Mouse (Mus musculus) G1E (cell line): ENCODE results near the gene Aqp12. TPM values are rescaled to one million over a fixed set of nuclear protein-coding genes. Genes with fewer than 3 reads are reported as not detected.

ENCODE experiments used
- ATAC-seq: 2 replicates; pipeline ENCODE4 v1.8.0; 2016; ENCODE audit warnings: mild to moderate bottlenecking; ENCODE audit not compliant: insufficient number of reproducible peaks, poor library complexity, low FRiP score, severe bottlenecking; ENCODE audit errors: extremely low read depth
- DNase-seq: peaks from one replicate; pipeline ENCODE4 v3.0.0; 2012; ENCODE audit warnings: low spot score
- H3K27me3 ChIP-seq: 2 replicates; pipeline ENCODE4 v1.6.1; 2012; ENCODE audit warnings: mild to moderate bottlenecking, low read length, inconsistent platforms; ENCODE audit not compliant: insufficient read depth
- H3K36me3 ChIP-seq: replicated peaks from 2 replicates; pipeline ENCODE3; 2012; ENCODE audit warnings: mild to moderate bottlenecking, inconsistent platforms
- H3K4me1 ChIP-seq: 2 replicates; pipeline ENCODE4 v1.6.1; 2012; ENCODE audit warnings: low read depth, low read length, inconsistent platforms, mixed read lengths; ENCODE audit not compliant: insufficient read depth
- H3K4me3 ChIP-seq: 2 replicates; pipeline ENCODE4 v1.5.1; 2012; ENCODE audit warnings: low read depth, mild to moderate bottlenecking, inconsistent platforms, low read length, moderate library complexity, mixed read lengths
- H3K9me3 ChIP-seq: replicated peaks from 2 replicates; pipeline ENCODE4 v1.6.1; 2012; ENCODE audit warnings: inconsistent platforms
- CTCF ChIP-seq: IDR thresholded peaks from 2 replicates; pipeline ENCODE4 v1.5.1; 2012; ENCODE audit warnings: low read depth, low read length, inconsistent platforms, mixed read lengths
- GATA1 ChIP-seq: IDR thresholded peaks from 2 replicates; pipeline ENCODE4 v1.6.1; 2012; ENCODE audit warnings: borderline replicate concordance, low read length, inconsistent platforms, mixed read lengths
- GATA2 ChIP-seq: IDR thresholded peaks from 2 replicates; pipeline ENCODE4 v1.6.1; 2012; ENCODE audit warnings: low read depth, low read length, inconsistent platforms, borderline replicate concordance
- POLR2AphosphoS5 ChIP-seq: IDR thresholded peaks from 2 replicates; pipeline ENCODE4 v1.6.1; 2012; ENCODE audit warnings: low read depth, low read length, inconsistent platforms; ENCODE audit not compliant: insufficient replicate concordance
- TAL1 ChIP-seq: conservative IDR thresholded peaks from 2 replicates; pipeline ENCODE4 v1.6.1; 2012; ENCODE audit warnings: low read depth, low read length, inconsistent platforms, mixed read lengths
- polyA plus RNA-seq: library from polyadenylated mRNA; stranded (reverse); fragments of >175 nt; gene quantifications from 2 replicates; pipeline ENCODE4 v1.2.3, GENCODE M21; 2012
- total RNA-seq, 2 experiments: library from RNA; stranded (forward) in 1 of 2; stranded (reverse) in 1 of 2; fragments of 200-1000 nt in 1 of 2; fragments of >200 nt in 1 of 2; fragmentation: Nextera tagmentation in 1 of 2; gene quantifications; 2 replicates each; pipeline ENCODE4 v1.2.3; 2014 to 2017

Gene Aqp12
- total and polyA plus RNA-seq, 3 experiments: not detected

GRCm38 (mm10) chr1:93030060-93030459, 23.9 kb downstream of the Aqp12 start:
- H3K4me1 ChIP-seq: no peaks in the 10 kb centered on the region
- H3K4me3 ChIP-seq: no peak overlapping the region
- H3K36me3 ChIP-seq: no peaks in the 10 kb centered on the region
- ATAC-seq (no peak), DNase-seq (no peak)
- no peaks in the 10 kb centered on the region for H3K9me3 ChIP-seq
- TF ChIP-seq GATA2 (no peak), POLR2AphosphoS5 (no peak), TAL1 (no peak), GATA1 (no peak), CTCF (no peak)
- peaks cover 13% of the 10 kb centered on the region for H3K27me3 ChIP-seq

GRCm38 (mm10) chr1:93031199-93031598, 25.1 kb downstream of the Aqp12 start:
- ATAC-seq: no peak
- H3K9me3 ChIP-seq: no peaks in the 10 kb centered on the region
- no peaks in the 10 kb centered on the region for H3K4me1 ChIP-seq
- no peak for DNase-seq
- no peak overlapping the region for H3K4me3 ChIP-seq
- H3K36me3 ChIP-seq: no peaks in the 10 kb centered on the region
- TF ChIP-seq POLR2AphosphoS5 (no peak), GATA1 (no peak), GATA2 (no peak), CTCF (no peak), TAL1 (no peak)
- H3K27me3 ChIP-seq: peaks cover 13% of the 10 kb centered on the region

GRCm38 (mm10) chr1:93033989-93034388, 27.9 kb downstream of the Aqp12 start:
- 0 out of 2 replicates have a peak overlapping the region, but pooled peaks have one; percentile 1 for H3K4me3 ChIP-seq
- no peak for DNase-seq
- TF ChIP-seq GATA2: no peak
- no peak for TF ChIP-seq POLR2AphosphoS5
- no peak for TF ChIP-seq GATA1
- no peak for TF ChIP-seq CTCF
- no peak for TF ChIP-seq TAL1
- H3K9me3 ChIP-seq: no peaks in the 10 kb centered on the region
- no peak for ATAC-seq
- H3K36me3 ChIP-seq: no peaks in the 10 kb centered on the region
- peaks cover 13% of the 10 kb centered on the region for H3K27me3 ChIP-seq
- H3K4me1 ChIP-seq: no peaks in the 10 kb centered on the region

- Histone ChIP-seq H3K9me3 (no peaks in the 10 kb centered on the region), H3K4me1 (no peaks in the 10 kb centered on the region), H3K27me3 (peaks cover 13% of the 10 kb centered on the region), H3K4me3 (no peak overlapping the region), H3K36me3 (no peaks in the 10 kb centered on the region)
- ATAC-seq (no peak), DNase-seq (no peak)
- TF ChIP-seq CTCF: no peak
- TF ChIP-seq GATA1: no peak
- no peak for TF ChIP-seq POLR2AphosphoS5
- no peak for TF ChIP-seq GATA2
- no peak for TF ChIP-seq TAL1
Measured at GRCm38 (mm10) chr1:93035981-93036380, 29.8 kb downstream of the Aqp12 start.

- ATAC-seq (no peak), DNase-seq (no peak)
- Histone ChIP-seq H3K27me3 (peaks cover 8% of the 10 kb centered on the region; the same call in 1 of the 2 replicates), H3K9me3 (no peaks in the 10 kb centered on the region), H3K4me3 (no peak overlapping the region), H3K36me3 (no peaks in the 10 kb centered on the region), H3K4me1 (no peaks in the 10 kb centered on the region)
- TF ChIP-seq GATA1 (no peak), TAL1 (no peak), GATA2 (no peak), POLR2AphosphoS5 (no peak), CTCF (no peak)
Measured at GRCm38 (mm10) chr1:93046153-93046789, 40.1 kb downstream of the Aqp12 start.

GRCm38 (mm10) chr1:93050071-93050470, 43.9 kb downstream of the Aqp12 start:
- Histone ChIP-seq H3K9me3 (no peaks in the 10 kb centered on the region), H3K36me3 (no peaks in the 10 kb centered on the region), H3K4me3 (no peak overlapping the region), H3K4me1 (no peaks in the 10 kb centered on the region), H3K27me3 (peaks cover 8% of the 10 kb centered on the region; the same call in 1 of the 2 replicates)
- no peak for ATAC-seq
- TF ChIP-seq GATA1: no peak
- TF ChIP-seq CTCF: no peak
- no peak for TF ChIP-seq GATA2
- no peak for TF ChIP-seq TAL1
- no peak for TF ChIP-seq POLR2AphosphoS5
- DNase-seq: no peak

GRCm38 (mm10) chr1:93051124-93051833, 45.1 kb downstream of the Aqp12 start:
- TF ChIP-seq GATA1: no peak
- no peak for TF ChIP-seq TAL1
- no peak for TF ChIP-seq CTCF
- no peak for TF ChIP-seq GATA2
- no peak for TF ChIP-seq POLR2AphosphoS5

More at GRCm38 (mm10) chr1:93051124-93051833, 45.1 kb downstream of the Aqp12 start:
- no peaks in the 10 kb centered on the region for H3K36me3 ChIP-seq
- peaks cover 10% of the 10 kb centered on the region; the same call in 1 of the 2 replicates for H3K27me3 ChIP-seq
- H3K9me3 ChIP-seq: no peaks in the 10 kb centered on the region
- no peaks in the 10 kb centered on the region for H3K4me1 ChIP-seq
- DNase-seq (no peak), ATAC-seq (no peak)
- H3K4me3 ChIP-seq: no peak overlapping the region

Other genes with a start within 250 kb of the Aqp12 start
- not detected in 2 replicates for gene Gpc1, start 174.7 kb upstream of the Aqp12 start, total RNA-seq (2014; fragmentation: Nextera tagmentation)
- gene Gpc1, start 174.7 kb upstream of the Aqp12 start, total RNA-seq (2017): 0.22 and 0.41 TPM in 2 replicates
- gene Gpc1, start 174.7 kb upstream of the Aqp12 start, polyA plus RNA-seq: 0.02 TPM in 1 of 2 replicates, not detected in the other
- gene Ankmy1, start 103.4 kb upstream of the Aqp12 start, total RNA-seq (2014; fragmentation: Nextera tagmentation): 0.29 and 0.75 TPM in 2 replicates
- gene Ankmy1, start 103.4 kb upstream of the Aqp12 start, total RNA-seq (2017): 0.23 and 0.38 TPM in 2 replicates
- 0.07 and 0.08 TPM in 2 replicates for gene Ankmy1, start 103.4 kb upstream of the Aqp12 start, polyA plus RNA-seq
- 4.9 and 7.3 TPM in 2 replicates for gene Dusp28, start 99.4 kb upstream of the Aqp12 start, total RNA-seq (2014; fragmentation: Nextera tagmentation)
- gene Dusp28, start 99.4 kb upstream of the Aqp12 start, total RNA-seq (2017): 8.0 and 12.1 TPM in 2 replicates
- gene Dusp28, start 99.4 kb upstream of the Aqp12 start, polyA plus RNA-seq: 13.2 and 16.2 TPM in 2 replicates
- gene Rnpepl1, start 95.6 kb upstream of the Aqp12 start, total RNA-seq (2014; fragmentation: Nextera tagmentation): 37.2 and 46.2 TPM in 2 replicates
- gene Rnpepl1, start 95.6 kb upstream of the Aqp12 start, total RNA-seq (2017): 18.8 and 22.6 TPM in 2 replicates
- 196 and 267 TPM in 2 replicates for gene Rnpepl1, start 95.6 kb upstream of the Aqp12 start, polyA plus RNA-seq
- 3.3 and 13.2 TPM in 2 replicates for gene Capn10, start 72.0 kb upstream of the Aqp12 start, total RNA-seq (2014; fragmentation: Nextera tagmentation)
- gene Capn10, start 72.0 kb upstream of the Aqp12 start, total RNA-seq (2017): 22.3 and 25.6 TPM in 2 replicates
- 25.0 and 27.9 TPM in 2 replicates for gene Capn10, start 72.0 kb upstream of the Aqp12 start, polyA plus RNA-seq
- gene Gpr35, start 55.5 kb upstream of the Aqp12 start, total RNA-seq (2014; fragmentation: Nextera tagmentation): 0.24 and 0.38 TPM in 2 replicates
- 0.64 and 0.93 TPM in 2 replicates for gene Gpr35, start 55.5 kb upstream of the Aqp12 start, total RNA-seq (2017)
- gene Gpr35, start 55.5 kb upstream of the Aqp12 start, polyA plus RNA-seq: 0.03 and 0.07 TPM in 2 replicates
- gene Kif1a, start 95.6 kb downstream of the Aqp12 start, total RNA-seq (2014; fragmentation: Nextera tagmentation): not detected in 2 replicates
- 0.05 and 0.06 TPM in 2 replicates for gene Kif1a, start 95.6 kb downstream of the Aqp12 start, total RNA-seq (2017)
- gene Kif1a, start 95.6 kb downstream of the Aqp12 start, polyA plus RNA-seq: under 0.01 TPM in 1 of 2 replicates, not detected in the other
- gene Agxt, start 128.9 kb downstream of the Aqp12 start, total RNA-seq (2014; fragmentation: Nextera tagmentation): not detected in 2 replicates
- not detected in 2 replicates for gene Agxt, start 128.9 kb downstream of the Aqp12 start, total RNA-seq (2017)
- not detected in 2 replicates for gene Agxt, start 128.9 kb downstream of the Aqp12 start, polyA plus RNA-seq
- gene 2310007B03Rik, start 154.6 kb downstream of the Aqp12 start, total RNA-seq (2014; fragmentation: Nextera tagmentation): not detected in 2 replicates
- 0.05 TPM in 1 of 2 replicates, not detected in the other for gene 2310007B03Rik, start 154.6 kb downstream of the Aqp12 start, total RNA-seq (2017)
- gene 2310007B03Rik, start 154.6 kb downstream of the Aqp12 start, polyA plus RNA-seq: not detected in 2 replicates
- not detected in 2 replicates for gene Crocc2, start 162.4 kb downstream of the Aqp12 start, total RNA-seq (2014; fragmentation: Nextera tagmentation)
- gene Crocc2, start 162.4 kb downstream of the Aqp12 start, total RNA-seq (2017): 0.06 and 0.11 TPM in 2 replicates
- gene Crocc2, start 162.4 kb downstream of the Aqp12 start, polyA plus RNA-seq: not detected in 2 replicates
- not detected in 2 replicates for gene Sned1, start 229.5 kb downstream of the Aqp12 start, total RNA-seq (2014; fragmentation: Nextera tagmentation)
- 0.06 and 0.22 TPM in 2 replicates for gene Sned1, start 229.5 kb downstream of the Aqp12 start, total RNA-seq (2017)
- gene Sned1, start 229.5 kb downstream of the Aqp12 start, polyA plus RNA-seq: not detected in 2 replicates